Mouse (Mus musculus): ENCODE data around the gene Hcrtr2.

Gene Hcrtr2

DNA sequence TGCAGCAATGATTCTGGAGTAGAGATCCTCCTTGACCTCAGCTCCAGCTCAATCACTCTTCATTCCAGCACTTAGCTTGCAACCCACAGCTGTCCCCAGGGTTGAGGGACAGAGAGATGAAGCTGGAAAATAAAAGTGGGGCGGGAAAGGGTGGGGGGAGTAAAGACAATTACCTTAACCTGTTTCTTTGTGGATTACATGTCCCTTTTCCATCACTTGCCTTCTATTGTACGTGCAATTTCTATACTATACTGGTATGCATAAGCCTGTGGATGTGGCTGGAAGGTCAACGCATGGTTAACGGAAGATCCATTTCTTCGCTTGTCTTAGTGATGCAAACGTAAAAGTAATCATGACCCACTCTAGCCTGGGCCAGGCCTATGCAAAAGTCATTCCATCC, at the start of gene Hcrtr2:
Gene Hcrtr2 (minus strand): TSS at position 101 of the 400 bp plus-strand sequence.
- no peak for DNase-seq

DNA sequence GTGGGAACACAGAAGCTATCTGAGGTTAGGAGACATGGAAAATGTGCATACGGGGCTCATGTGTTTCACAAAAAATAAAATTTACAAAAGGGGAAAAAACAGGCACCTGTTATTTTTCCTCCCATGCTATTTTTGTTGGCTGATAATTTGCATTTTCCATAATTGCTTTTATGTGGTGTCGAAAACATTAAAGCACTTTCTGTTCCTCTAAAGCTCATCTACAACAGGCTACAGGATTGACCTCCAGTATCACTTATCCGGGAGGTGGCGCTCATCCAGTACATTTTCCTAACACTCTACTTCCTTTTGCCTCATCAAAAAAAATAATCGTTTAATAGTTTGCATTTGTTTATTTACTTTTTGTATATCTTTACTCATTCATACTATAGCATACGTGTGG, 41.2 kb upstream of the Hcrtr2 start:
- no peak for DNase-seq

DNA sequence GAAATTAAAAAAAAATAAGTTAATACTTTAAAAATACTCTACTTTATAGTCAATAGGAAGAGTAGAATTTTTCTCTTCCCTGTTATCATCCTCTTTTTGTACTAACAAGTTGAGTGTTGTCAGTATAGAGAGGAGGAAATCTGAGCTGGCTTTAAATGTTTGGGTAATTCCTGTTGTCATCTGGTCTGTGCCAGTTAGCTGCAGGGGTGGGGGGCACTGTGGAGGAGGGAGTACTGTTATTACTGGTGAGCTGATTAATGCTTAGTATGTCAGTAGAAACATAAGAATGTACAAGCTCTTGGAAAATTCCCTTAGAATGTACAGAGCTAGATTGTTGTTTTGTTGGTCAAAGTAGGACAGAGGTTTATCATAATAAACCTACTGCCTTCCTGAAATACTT, 36.7 kb upstream of the Hcrtr2 start:
- DNase-seq, result no peak

DNA sequence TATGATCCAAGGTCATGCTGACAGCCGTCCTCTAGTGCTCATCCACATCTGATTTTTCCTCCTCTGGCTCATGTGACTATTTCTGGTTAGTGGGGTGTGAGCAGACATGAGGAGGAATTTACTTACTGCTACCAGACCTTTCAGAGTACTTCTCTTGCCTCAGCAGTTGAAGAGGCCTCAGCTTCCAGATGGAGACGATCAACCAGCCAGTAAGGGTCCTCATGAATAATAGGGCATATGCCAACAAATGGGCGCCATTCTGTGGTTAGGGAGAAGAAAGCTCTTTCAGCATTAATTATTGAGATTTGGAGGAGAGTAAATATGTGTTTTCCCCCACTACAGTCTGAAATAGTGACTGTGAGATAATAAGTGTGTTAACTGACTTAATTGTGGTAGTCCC, 28.7 kb upstream of the Hcrtr2 start:
- no peak for DNase-seq

DNA sequence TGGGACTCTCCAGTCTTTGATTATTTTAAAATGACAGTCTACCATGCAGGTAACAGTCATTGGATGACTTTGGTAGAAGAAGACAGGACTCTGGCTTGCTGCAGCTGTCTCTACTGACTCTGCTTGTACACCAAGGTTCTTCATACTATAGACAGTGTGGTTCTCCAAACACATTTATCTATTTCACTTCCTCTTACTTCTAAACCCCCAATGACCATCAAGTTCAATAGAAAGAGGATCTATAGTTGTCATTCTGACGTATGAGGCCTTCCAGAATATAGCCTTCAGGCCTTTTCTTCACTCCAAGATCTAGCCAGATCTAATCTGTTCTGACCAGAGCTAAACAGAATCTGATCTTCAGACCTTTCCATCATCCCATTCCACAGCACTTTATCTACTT, 23.6 kb upstream of the Hcrtr2 start:
- no peak for DNase-seq

DNA sequence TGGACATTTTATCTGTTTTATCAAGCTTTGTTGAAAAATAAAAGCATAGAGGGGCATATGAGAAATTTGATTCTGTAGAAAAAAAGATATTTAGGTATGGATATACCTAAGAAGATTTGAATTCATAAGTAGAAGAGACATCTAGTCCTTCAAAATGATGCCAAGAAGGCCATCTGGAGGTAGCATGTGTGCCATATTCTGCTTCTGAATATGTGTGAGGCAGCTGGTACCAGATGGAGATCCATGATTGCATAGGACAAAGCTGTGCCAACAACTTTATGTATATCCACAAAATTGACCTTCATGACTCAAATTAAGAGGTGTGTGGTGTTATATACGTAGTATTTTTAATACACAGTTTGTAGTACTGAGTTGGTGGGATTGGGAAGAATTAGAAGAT, 7.4 kb upstream of the Hcrtr2 start:
- DNase-seq, result no peak

DNA sequence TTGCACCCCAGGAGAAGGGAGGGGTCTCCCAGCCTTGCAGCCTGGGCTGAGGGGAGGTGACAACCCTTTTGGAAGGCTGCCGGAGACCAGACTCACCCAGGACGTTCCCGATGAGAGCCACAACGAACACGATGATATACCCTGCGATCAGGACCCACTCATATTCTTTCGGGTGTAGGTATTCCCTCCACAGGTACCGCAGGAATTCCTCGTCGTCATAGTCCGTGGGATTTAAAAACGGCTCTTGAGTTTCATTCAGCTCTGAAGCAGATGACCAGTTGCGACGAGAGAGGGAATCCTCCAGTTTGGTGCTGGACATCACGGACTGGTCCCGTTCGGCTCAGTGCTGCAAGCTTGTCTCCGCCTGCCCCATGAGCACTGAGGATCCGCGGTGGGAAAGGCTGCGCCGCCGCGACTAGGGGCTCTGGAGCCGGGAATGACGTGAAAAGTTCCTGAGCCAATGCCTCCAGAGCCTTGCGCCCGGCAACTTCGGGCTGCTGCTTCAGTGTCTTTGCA, 412 bp downstream of the Hcrtr2 start:
- no peak for DNase-seq

DNA sequence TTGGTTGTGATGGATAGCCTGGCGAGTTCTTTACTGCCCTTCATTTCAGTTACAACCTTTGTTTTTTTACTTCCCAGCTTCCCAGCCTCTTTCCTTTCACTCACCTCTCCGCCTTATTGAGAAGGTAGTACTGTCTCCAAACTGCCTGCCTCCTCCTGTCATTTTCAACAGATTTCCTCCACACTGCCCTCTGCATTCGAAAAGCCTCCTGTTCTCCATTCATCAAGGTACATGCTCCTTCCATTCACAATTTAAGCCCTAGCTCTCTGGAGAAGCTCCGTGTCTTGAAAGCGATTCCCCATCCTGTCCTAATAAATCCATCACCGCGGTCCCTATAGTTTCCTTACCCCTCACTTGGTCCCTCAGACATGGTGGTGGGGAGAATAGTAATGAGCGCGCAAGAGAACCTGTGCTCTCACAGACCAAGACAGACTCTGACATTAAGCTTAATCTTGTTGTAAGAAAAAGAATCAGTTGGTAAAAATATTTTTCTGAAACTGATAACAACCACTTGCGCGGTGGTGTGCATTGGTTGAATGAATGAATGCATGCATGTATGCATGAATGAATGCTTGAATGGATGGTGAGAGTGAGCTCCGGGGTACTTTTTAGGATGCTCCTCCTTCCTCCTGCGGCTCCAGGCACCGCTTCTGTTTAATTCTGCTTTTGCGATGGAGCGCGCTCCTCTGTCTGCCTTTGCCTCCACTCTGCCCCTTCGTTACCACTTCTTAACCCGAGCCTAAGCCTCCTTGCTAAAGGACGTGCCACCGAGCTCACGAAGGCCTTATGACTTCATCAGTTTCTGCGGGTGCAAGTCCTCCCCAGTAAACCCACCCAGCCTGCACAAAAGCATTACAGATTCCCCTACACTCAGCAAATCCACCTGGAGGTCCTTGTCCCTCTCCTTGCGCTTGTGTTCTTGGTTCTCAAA, 1.3 kb downstream of the Hcrtr2 start:
- DNase-seq, result no peak

DNA sequence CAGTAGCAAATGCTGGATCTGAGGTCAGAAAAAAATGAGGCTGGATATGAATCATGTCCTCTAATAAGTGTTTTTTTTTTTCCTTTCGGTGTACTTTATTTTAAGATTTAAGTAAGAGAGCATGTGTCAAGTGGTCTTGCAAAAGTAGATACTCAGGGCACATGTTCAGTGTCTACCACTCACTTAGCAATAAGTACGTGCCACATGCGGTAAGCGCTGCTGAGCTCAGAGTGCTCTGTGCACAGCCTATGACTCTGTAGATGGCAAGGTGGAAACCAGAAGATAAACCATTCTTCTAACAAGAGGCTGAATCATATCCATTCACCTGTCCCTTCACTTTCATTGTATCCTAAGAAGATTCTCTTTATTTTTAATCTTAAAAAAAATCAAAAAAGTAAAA, 2.1 kb downstream of the Hcrtr2 start:
- no peak for DNase-seq

DNA sequence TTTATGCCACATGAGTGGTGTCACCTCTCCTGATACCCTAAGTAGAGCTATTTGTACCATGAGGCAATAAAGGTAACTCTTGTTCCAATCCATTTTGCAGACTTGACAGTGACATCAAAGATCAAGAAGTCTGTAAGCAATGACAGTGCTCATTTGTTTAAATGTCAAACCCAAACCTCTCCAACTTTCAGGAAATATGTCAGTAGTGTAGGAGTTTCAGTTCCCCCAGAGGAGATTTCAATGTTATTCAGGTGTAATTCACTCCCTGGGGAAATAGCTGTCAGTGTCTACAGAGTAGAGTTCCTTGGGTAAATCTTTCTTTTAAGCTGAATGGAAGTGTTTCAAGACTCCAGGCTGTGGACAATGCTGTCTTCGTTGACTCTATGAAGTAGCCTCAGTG, 2.9 kb downstream of the Hcrtr2 start:
- no peak for DNase-seq

DNA sequence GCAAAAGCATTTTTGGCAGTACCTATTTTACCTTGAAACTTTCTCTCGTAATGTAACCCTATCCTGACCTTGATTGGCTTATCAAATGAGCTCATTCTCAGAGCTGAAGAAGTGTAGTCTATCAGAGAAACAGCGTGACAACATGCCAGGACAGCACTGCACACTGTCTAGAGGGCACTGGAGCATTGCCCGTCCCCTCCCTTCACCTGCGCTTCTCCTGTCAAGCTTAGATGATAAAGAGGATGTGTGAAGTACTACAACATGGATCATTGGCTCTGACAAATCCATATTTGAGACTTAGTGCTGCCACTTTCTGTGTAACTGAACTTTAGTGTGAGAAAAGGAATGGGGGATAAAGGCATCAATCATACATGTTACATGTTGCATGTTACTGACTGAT, 5.4 kb downstream of the Hcrtr2 start:
- no peak for DNase-seq

DNA sequence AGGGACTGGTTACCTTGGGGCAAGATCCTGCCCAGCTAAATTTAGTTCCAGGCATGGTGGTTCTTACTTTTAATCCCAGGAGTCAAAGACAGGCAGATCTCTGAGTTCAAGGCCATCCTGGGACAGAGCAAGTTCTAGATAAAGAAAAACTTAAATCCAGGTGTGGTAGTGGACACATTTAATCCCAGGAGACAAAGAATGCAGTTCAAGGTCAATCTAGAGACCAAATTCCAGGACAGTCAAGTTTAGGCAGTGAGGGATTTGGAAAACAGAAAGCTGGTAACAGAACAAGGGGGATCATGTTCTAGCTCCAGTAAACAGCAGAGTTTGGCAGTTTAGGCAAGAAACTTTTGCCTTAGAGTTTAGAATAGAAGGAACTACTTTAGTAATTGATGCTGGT, 8.6 kb downstream of the Hcrtr2 start:
- no peak for DNase-seq

DNA sequence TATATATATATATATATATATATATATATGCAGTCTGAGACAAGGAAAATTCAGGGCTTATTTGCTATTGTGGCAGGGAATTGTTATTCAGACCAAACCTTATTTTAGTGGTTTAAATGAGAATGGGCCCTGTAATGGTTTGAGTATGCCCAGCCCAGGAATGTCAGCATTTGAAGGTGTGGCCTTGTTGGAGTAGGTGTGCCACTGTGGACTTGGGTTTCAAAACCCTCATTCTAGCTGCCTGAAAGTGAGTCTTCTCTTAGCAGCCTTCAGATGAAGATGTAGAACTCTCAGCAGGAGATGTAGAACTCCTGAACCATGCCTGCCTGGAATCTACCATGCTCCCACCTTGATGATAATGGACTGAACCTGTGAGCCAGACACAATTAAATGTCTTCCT, 9.7 kb downstream of the Hcrtr2 start:
- DNase-seq, result no peak

DNA sequence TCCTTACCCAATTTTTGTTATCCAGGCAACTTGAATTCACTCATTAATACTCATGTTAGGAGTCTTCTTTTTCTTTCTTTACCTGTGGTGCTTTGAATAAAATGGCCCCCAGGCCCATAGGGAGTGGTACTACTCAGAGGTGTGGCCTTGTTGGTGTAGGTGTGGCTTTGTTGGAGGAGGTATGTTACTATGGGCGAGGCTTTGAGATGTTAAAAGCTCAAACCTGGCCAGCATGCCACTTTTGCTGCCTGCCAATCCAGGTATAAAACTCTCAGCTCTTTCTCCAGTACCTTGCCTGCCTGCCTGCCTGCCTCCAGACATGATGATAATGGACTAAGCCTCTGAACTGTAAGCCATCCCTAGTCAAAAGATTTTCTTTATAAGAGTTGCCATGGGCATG, 11.4 kb downstream of the Hcrtr2 start:
- DNase-seq, result no peak

DNA sequence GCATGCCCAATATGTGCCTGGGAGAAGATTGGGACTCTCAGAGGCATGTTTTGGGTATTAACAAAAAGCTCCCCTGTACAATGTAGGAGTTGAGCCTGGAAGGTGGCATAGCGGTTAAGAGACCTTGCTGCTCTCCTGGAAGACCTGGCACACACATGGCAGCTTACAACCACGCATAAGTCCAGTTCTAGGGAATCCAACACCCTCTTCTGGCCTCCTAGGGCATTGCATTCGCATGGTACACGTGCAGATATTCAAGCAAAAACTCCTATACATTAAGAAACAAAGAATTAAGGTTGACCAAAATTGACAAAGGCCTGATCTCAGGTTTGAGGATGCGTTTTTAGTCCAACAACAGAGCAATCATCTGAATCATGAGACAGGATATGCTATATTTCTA, 32.3 kb downstream of the Hcrtr2 start:
- DNase-seq, result no peak

DNA sequence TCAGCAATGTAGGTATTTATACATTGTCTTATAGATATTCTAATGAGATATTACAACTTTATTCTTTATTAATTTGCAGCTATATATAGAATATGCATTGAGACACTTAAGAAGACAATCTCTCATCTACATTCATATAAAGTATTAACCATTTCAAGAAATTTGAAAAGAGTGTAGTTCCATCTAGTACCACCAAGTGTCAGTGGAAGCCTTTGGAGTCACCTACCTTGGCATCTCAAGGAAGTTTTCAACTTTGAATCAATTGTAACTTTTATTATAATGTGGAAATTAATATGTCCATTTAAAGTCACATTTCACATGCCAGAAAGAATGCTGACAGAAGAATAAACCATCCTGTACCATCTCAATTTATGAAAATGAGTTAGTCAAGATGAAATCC, 52.8 kb downstream of the Hcrtr2 start:
- no peak for DNase-seq

DNA sequence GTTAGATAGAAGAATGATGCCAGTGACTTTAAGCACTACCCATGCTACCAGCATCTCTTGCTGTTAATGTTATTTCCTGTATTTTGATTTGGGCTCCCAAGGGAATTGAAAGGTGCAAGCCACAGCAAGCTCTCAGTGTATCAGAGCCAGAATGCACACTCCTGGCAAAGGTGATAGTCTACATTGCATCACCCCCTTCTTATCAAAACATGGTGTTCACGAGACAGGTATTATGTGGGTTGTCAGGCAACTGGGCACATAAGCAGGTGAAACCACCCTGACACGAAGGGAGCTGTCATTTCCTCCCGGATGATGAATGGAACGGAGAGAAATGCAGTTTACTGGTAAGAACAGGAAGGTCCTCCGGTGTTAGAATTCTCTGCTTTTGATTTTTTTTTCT, 65.9 kb downstream of the Hcrtr2 start:
- DNase-seq, result no peak

DNA sequence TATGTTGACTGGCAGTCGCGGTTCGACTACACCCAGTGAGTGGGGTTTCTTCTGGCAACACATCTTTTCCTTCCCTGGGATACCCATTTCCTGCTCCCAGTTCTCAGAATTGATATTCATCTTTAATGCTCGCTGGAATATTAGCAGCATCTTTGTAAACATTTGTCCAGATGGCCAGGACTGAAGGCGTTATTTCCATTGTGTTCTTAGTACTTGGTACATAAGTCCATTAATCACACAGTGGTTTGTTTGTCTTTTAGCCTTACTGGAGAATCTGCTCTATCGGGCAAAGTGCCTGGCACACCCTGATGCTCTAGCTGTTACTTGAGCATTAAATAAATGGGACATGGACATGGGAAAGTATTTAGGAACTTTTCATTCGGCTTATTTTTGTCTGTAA, 71.1 kb downstream of the Hcrtr2 start:
- DNase-seq, result peak; percentile 10

DNA sequence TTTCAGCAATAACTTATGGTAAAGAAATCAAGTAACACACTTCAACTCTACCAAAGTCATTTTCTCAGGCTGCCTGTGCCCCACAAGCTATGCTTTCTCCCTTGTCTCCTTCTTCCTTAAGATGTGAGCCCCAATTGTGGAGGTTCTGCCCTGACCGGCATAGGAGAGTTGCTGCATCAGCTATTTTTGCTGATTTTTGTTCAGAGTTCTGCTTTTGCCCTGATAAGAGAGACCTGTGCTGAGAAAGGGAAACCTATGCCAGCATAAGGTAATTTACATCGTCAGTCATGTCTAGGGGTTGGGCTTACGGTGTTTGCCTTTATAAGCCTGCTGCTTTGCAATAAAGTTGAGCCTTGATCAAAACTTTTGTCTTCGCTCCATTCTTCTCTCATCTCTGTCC, 71.5 kb downstream of the Hcrtr2 start:
- DNase-seq, result no peak

DNA sequence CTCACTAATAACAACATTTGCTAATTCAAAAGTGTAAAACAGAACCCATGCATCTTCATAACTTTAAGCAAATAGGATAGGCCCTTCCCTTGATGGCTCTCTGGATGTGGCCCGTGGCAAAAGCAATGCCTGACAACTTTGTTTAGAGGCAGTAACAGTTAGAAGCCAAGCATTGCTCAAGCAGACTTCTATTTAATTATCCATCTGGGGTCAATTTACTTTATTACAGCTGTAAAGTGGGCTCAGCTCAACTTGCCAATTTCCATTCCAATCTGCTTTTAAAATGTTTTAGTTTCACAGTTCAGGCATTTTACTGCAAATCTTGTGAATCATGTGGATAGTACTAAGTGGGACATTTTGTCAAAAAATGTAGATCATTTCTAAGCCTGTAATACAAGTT, 81.3 kb downstream of the Hcrtr2 start:
- DNase-seq, result no peak

DNA sequence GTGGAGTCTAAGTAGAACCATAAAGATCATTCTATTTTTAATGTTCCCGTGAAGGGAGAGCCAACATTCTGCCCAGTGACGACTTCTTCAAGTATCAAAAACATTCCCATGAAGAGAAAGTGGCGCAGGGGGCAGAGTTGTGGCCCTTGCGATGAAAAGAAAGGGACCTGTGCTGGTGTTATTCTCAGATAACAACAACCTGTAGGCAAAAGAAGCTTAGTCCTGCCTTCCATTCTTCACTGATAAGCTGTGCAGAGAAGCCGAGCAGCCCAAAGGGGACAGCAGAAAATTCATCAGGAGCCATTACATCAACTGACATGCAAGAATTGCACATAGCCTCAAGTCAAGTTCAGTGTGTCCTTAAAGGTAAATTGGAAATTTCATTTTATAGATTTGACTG, 85.7 kb downstream of the Hcrtr2 start:
- no peak for DNase-seq

DNA sequence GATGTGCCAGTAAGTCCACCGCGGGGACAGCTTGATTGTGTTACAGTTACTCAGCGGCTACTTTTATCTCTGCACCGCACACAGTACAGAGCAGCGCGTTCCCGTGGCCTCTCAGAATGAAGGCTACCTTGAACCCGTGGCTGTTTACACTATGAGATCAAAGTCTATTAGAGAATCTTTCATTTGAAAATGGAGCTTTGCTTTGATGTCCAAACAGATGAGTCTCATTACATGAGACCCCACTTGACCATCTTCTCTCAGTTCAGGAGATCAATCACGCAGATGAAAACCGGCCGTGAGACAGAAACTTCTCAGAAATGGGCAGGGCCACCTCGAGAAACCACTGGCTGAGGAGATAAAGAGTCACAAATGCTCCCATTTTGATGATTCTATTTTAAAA, 86.4 kb downstream of the Hcrtr2 start:
- no peak for DNase-seq

DNA sequence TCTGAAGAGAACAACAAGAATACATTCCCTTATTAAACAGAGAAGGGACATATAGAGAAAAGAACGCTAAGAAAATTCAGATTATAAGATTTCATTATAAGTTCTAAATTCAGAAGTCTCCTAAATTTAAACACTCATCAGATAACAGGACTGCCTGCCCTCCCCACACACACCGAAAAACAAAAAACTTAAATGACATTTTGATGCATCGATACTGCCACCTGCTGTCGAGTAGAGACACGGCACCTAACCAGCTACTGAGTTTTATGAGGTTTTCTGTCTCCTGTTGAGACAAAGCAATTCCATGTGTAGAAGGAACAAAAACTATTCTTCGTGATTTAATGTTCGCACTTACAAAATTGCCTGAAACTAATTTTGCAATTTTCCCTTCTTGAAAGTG, 87.0 kb downstream of the Hcrtr2 start:
- DNase-seq, result peak; percentile 77

DNA sequence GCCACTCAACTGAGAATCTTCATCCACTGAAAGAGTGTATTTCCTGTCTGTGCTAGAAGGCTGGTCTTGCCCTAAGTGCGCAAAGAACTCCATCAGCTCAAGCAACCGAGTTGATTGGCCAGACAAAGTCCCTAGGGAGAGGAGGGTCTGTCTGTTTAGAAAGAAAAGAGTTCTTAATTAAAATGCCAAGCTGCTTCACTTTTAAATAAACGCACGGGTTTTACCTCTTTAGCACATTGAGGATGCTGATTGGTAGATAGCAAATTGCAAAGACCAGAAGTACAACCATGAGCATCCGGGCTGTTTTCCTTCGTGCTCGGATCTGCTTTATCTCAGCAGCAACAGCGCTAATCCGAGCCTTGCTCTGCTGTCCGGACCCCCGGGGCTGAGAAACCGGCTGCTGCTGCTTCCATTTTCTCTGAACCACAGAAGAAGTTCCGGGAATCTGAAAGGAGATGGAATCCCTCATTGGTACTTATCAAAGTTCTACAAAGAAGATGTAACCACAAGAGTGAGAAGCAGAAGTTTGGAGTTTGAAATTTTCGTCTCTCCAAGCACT, 87.6 kb downstream of the Hcrtr2 start:
- DNase-seq, result peak; percentile 4

DNA sequence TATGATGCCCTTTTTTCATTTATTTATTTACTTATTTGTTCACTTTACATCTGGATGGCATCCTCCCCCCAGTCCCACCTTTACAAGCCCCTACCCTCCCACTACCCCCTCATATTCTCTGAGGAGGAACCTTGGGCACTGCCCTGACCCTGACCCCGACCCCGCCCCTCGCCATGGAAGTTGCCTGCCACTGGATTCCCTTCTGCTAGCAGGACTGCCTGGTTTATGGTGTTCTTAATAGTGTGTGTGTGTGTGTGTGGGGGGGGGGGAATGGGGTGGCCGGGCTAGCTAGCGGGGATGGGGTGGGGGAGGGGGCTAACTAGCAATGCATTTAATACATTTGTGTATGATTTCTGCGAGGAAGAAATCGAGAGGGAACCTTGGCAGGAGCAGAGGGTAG, 88.8 kb downstream of the Hcrtr2 start:
- DNase-seq, result no peak

All from lung, postnatal 36 days (tissue).